Mouse (Mus musculus) kidney, adult 2 months (tissue): Measurements from ENCODE around the gene Gng5.

ENCODE experiments used
- CTCF ChIP-seq: fragments of 200-500 bp; conservative IDR thresholded peaks from 2 replicates; pipeline ENCODE4 v1.5.1; 2011; ENCODE audit warnings: low read depth, mild to moderate bottlenecking, control low read depth, low read length, moderate library complexity, mixed read lengths; ENCODE audit not compliant: insufficient read depth, insufficient read length
- POLR2A ChIP-seq: fragments of 200-500 bp; IDR thresholded peaks from one replicate; pipeline ENCODE4 v1.6.1; 2011; ENCODE audit warnings: low read depth, low read length, control low read depth

DNA sequence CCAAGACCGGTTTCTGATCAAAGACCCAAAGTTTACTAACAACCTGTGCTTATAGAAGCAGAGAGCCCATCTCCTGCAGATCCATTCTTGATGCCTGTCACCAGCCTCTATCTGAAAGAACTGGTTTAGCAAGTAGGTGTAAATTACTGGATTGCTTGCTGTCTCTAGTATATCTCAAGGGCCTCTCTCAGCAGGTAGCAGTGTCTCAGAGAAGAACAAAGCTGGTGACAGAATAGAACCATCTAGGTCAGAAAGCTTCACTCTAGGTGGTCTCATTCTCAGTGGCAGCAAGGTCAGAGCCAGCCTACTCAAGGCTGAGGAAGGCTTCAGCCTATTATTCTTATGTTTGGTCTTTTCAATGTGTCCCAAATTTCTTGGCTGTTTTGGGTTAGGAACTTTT, 44.0 kb downstream of the Gng5 start:
- TF ChIP-seq CTCF (no peak), POLR2A (no peak)
